Mouse (Mus musculus): ENCODE data around the gene Mettl21a.
A peak's percentile ranks its signal among the peaks of the same experiment; 100 is the strongest.
"Not testable (repeated sequence)": the region's sequence is repeated elsewhere in the genome, so short reads cannot be mapped to it uniquely, and the experiment has no call there.

Gene Mettl21a

GRCm38 (mm10) chr1:64616881-64617714 lies at the start of gene Mettl21a:
Mettl21a (minus strand) TSS chr1:64617242.
- peak; percentile 93 to 95 for DNase-seq

- DNase-seq: no peak
Observed at GRCm38 (mm10) chr1:64658876-64659275, 41.8 kb upstream of the Mettl21a start.

GRCm38 (mm10) chr1:64656423-64657129 lies 39.5 kb upstream of the Mettl21a start:
- no peak for DNase-seq

- no peak for DNase-seq
Observed at GRCm38 (mm10) chr1:64655415-64655814, 38.4 kb upstream of the Mettl21a start.

GRCm38 (mm10) chr1:64653701-64654100 lies 36.7 kb upstream of the Mettl21a start:
- DNase-seq: no peak

GRCm38 (mm10) chr1:64649362-64650124 lies 32.5 kb upstream of the Mettl21a start:
- DNase-seq: no peak

- no peak for DNase-seq
Observed at GRCm38 (mm10) chr1:64644513-64644912, 27.5 kb upstream of the Mettl21a start.

GRCm38 (mm10) chr1:64642541-64642940 lies 25.5 kb upstream of the Mettl21a start:
- not testable (repeated sequence) for DNase-seq

- DNase-seq: no peak
Observed at GRCm38 (mm10) chr1:64641069-64641468, 24.0 kb upstream of the Mettl21a start.

GRCm38 (mm10) chr1:64639279-64639678 lies 22.2 kb upstream of the Mettl21a start:
- no peak for DNase-seq

GRCm38 (mm10) chr1:64635624-64636023 lies 18.6 kb upstream of the Mettl21a start:
- DNase-seq: no peak

- DNase-seq: no peak
Observed at GRCm38 (mm10) chr1:64633237-64633636, 16.2 kb upstream of the Mettl21a start.

GRCm38 (mm10) chr1:64631526-64631925 lies 14.5 kb upstream of the Mettl21a start:
- DNase-seq: no peak

- DNase-seq: no peak
Observed at GRCm38 (mm10) chr1:64625214-64625613, 8.2 kb upstream of the Mettl21a start.

- DNase-seq: no peak
Observed at GRCm38 (mm10) chr1:64623558-64624435, 6.8 kb upstream of the Mettl21a start.

- DNase-seq: peak; percentile 30 to 31
Observed at GRCm38 (mm10) chr1:64621116-64621515, 4.1 kb upstream of the Mettl21a start.

GRCm38 (mm10) chr1:64618226-64618625 lies 1.2 kb upstream of the Mettl21a start:
- DNase-seq: no peak

GRCm38 (mm10) chr1:64617715-64617984 lies 608 bp upstream of the Mettl21a start:
- DNase-seq: peak; percentile 91 to 92

- DNase-seq: no peak
Observed at GRCm38 (mm10) chr1:64616531-64616880, 536 bp downstream of the Mettl21a start.

GRCm38 (mm10) chr1:64616076-64616475 lies 966 bp downstream of the Mettl21a start:
- DNase-seq: no peak

- DNase-seq: no peak
Observed at GRCm38 (mm10) chr1:64615531-64615991, 1.5 kb downstream of the Mettl21a start.

GRCm38 (mm10) chr1:64614801-64615345 lies 2.2 kb downstream of the Mettl21a start:
- no peak for DNase-seq

All from lung, postnatal 4 days (tissue).